Mouse (Mus musculus) layer of hippocampus, adult 8-10 months (tissue): ENCODE results near the gene Pla2g6. TPM values are rescaled to one million over a fixed set of nuclear protein-coding genes. Genes with fewer than 3 reads are reported as not detected.

ENCODE experiments used
- DNase-seq, 2 experiments: peaks; one replicate each; pipeline ENCODE4 v3.0.0; 2022; ENCODE audit warnings: low spot score in 2 of 2
- total RNA-seq, 4 experiments: library from RNA; stranded (reverse); gene quantifications; 2 replicates each; pipeline ENCODE4 v1.2.4; 2022

Gene Pla2g6
- total RNA-seq, 4 experiments from 2014 or later, result 21.0 to 24.8 (median 23.8) TPM

- no peak for DNase-seq
Observed at GRCm38 (mm10) chr15:79322991-79323790, 5.0 kb downstream of the Pla2g6 start.

DNA sequence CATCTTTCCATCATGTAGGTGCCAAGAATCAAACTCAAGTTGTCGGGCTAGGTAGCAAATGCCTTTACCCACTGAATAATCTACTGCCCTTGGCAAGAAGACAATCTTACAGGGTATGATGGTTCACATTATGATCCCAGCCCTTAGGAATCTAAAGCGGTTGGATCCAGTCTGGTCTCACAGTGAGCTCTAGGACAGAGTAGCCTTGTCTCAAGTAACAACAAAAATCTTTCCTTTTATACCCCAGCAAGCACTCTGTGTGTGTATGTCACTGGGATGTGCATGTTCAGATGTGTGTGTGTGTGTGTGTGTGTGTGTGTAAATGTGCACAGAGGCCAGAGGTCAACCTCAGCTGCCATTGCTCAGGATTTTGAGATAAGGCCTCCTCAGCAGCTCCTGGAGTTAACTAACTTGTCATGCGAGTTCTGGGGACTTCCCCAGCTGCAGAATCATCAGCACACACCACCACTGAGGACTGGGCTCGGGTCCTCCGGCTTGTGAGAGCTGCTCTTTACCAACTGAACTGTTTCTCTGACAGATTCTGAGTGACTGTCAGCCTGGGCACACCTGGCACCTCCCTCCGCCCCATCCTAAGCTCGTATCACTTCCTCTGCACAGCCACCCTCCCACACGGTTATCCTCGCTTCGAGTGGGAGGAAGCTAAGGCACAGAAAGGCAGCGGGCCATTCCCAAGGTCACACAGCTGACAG is 5.8 kb downstream of the Pla2g6 start:
- no peak for DNase-seq

GRCm38 (mm10) chr15:79321733-79322190 is 6.4 kb downstream of the Pla2g6 start:
- no peak for DNase-seq

DNA sequence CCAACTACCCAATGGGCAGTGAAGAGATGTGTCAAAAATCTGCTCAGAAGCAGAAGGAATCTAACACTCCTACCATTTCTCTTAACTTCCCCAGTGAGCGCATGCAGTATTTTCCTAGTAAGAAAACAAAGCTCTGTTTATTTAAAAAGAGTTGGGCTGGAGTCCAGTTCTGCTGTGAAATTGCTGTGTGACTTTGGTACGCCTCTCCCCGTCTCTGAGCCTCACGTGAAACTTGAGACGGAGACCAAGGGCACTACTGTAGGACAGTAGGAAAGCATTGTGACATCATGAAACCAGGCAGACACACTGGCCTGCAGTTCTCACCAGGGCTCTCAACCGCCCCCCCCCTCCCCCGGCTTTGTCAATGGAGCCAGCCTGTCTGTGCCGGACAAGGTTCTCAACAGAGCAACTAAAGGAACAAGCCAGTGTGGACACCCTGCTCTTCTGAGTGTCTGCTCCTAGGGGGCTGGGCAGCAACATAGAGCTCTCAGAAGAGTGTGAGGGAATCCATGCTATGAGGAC is 14.3 kb downstream of the Pla2g6 start:
- no peak for DNase-seq

DNA sequence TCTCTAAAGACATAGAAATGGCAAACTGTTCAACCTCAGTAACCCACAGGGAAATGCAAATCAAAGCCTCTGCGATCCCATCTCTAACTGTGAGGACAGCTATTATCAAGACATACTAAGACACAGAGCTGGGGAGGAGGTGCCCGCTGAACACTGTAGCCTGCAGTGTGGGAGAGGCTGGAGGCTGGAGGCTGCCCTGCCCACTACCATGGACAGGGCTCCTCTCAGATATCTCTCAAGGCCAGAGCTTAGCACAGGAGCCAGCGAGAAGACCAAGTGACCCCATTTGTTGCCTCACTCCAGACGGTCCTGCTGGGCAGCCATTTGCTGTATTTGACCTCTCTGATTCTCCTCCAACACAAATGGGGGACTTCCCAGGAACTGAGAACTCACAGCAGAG is 20.3 kb downstream of the Pla2g6 start:
- no peak for DNase-seq

- no peak for DNase-seq
Observed at GRCm38 (mm10) chr15:79306043-79306637, 22.1 kb downstream of the Pla2g6 start.

GRCm38 (mm10) chr15:79304832-79305231 is 23.4 kb downstream of the Pla2g6 start:
- no peak for DNase-seq

- DNase-seq, result no peak
Observed at GRCm38 (mm10) chr15:79303725-79304124, 24.5 kb downstream of the Pla2g6 start.

DNA sequence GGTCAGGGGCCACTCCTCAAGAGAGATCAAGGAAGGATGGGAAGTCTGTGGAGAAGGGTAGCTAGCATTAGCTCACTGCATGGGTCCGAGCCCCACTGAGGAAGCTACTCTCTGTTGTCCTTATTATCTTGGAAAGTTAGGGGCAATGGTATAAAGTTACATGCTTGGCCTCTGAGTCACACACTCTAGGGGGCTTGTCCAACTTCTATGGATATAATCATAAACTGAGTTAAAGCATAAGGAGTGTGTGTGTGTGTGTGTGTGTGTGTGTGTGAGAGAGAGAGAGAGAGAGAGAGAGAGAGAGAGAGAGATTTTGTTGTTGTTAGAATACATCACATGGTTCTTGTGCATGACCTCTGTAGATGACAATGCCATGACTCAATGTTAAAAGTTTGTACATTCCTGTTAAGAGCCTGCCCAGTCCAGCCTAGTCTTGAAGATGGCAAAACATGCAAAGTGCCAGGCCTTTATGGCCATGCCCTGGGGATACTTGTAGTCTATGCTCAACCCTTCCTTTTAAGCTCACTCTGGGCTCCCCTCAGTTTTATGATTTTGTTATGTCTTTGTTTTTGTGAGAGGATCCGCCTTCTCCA is 28.5 kb downstream of the Pla2g6 start:
- no peak for DNase-seq

- DNase-seq, result no peak
Observed at GRCm38 (mm10) chr15:79298553-79298952, 29.6 kb downstream of the Pla2g6 start.

- no peak for DNase-seq
Observed at GRCm38 (mm10) chr15:79292779-79293178, 35.4 kb downstream of the Pla2g6 start.

- DNase-seq, result no peak
Observed at GRCm38 (mm10) chr15:79290340-79290739, 37.9 kb downstream of the Pla2g6 start.

- no peak for DNase-seq
Observed at GRCm38 (mm10) chr15:79289441-79289840, 38.7 kb downstream of the Pla2g6 start.

DNA sequence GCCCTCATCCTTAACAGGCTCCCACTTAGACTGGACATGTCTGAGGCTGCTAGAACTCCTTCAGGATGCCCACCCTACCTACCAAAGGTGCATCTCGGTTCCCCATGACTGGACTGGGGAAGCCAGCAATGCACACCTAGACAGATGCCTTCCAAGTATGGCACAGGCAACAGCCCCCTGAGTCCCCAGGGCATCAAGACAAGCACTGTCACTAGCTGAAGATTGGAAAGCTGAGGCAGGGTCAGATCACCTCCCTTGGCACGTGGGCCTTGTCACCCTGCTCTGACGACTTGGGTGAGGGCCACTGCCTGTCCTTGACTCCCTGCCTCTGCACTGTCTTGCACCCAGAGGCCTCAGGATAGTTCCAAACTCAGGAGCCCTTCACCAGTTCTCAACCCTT is 39.8 kb downstream of the Pla2g6 start:
- DNase-seq, result no peak

GRCm38 (mm10) chr15:79287091-79287490 is 41.1 kb downstream of the Pla2g6 start:
- DNase-seq, result no peak

GRCm38 (mm10) chr15:79286141-79286540 is 42.0 kb downstream of the Pla2g6 start:
- no peak for DNase-seq

DNA sequence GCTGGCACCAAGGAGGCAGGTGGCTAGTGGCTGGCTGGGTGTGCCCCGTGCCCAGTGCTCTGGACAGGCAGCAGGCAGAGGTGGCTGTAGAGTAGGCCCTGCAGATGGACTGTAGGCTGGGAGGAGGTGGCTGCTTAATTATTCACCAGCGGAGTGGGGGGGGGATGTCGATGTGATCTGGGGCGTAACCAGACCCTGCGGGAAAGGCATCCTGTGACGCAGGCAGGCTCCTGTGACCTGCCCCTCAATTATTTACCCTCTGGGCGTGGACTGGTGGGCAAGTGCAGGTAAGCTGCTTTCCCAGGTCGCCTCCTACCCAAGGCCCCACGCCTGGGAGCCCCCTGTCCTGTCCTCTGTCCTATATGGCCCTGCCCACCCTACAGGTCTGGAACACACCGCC is 42.8 kb downstream of the Pla2g6 start, which contains the start of gene Baiap2l2:
Gene Baiap2l2 (minus strand): TSS at position 139 of the 400 bp plus-strand sequence.
- no peak for DNase-seq

- no peak for DNase-seq
Observed at GRCm38 (mm10) chr15:79283371-79283770, 44.8 kb downstream of the Pla2g6 start.

- DNase-seq, result no peak
Observed at GRCm38 (mm10) chr15:79282434-79282833, 45.8 kb downstream of the Pla2g6 start.

DNA sequence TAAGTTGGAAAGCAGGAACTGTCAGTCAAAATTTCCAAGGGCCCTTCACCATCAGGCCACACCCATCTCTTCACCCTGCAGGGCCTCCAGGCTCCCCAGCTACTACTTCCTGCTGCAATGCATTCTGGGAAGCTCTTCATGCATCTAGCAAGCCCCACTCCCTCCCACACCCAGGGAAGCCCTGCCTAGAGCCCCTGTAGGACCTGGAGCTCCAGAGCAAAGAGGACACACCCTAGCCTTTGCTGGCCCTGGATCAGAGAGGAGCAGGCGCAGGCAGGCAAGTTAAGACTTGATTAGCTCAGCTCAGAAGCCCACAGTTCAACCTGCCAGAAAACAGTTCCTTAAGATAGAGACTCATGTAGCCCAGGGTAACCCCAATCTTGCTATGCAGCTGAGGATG is 46.8 kb downstream of the Pla2g6 start:
- DNase-seq, result no peak

DNA sequence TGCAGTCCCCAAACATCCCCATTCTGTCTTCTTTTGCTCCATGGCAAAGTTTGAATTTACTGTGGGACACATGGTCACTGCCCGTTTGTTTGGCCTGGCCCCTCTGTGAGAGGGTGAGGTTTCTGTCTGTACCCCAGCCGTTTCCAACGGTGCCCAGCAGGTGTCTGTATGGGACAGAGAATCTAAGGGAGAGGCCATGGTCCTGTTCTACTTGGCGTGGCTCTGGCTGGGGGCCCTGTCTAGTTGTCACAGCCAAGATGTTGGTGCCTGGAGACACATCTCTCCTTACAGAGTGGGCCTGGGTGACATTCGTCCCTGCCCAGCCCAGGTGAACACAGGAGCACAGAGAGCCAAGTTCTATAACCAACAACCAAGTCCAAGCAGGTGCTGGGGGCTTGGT is 47.3 kb downstream of the Pla2g6 start:
- no peak for DNase-seq

DNA sequence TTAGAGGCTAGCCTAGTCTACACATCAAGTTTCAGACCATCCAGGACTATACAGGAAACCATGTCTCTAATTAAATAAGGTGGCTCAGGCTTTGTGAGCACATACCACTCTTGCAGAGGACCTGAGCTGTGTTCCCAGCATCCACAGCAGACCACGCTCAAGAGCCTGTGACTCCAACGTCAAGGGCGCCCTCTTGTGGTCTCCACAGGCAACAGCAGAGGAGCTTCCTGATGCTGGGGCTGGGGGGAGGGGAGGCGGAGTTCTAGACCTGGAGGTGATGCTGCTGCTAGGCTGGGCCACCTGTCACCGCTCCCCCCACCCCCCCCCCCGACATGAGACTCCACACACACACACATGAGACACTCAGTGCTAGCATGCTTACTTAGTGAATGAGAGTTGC is 48.0 kb downstream of the Pla2g6 start:
- no peak for DNase-seq
